Mouse (Mus musculus): Measurements from ENCODE around the gene Zbtb16. TPM values are rescaled to one million over a fixed set of nuclear protein-coding genes. Genes with fewer than 3 reads are reported as not detected.

Zbtb16 gene
- polyA plus RNA-seq, 1 experiment from 2014 or later, result 6.0 TPM

GRCm38 (mm10) chr9:48761732-48762637, 74.0 kb downstream of the Zbtb16 start:
- H3K27ac ChIP-seq (replicated peaks; ENCODE audit: low read depth, low read length), result no peak overlapping the region
- no peak for ATAC-seq (ENCODE audit: low FRiP score, low TSS enrichment)
- no peaks in the 10 kb centered on the region for H3K9me3 ChIP-seq (ENCODE audit: control insufficient read depth, low read length)
- no peak overlapping the region for H3K4me3 ChIP-seq (replicated peaks; ENCODE audit: low read depth, low read length)
- H3K4me1 ChIP-seq (ENCODE audit: control insufficient read depth, insufficient read depth, low read length), result peaks cover 10% of the 10 kb centered on the region
- DNase-seq, result no peak
- no peaks in the 10 kb centered on the region for H3K27me3 ChIP-seq (ENCODE audit: control insufficient read depth, insufficient read depth, low read length)
- no peaks in the 10 kb centered on the region for H3K36me3 ChIP-seq (ENCODE audit: control insufficient read depth, insufficient read depth, low read length)
- no peak overlapping the region for H3K4me2 ChIP-seq (ENCODE audit: low read length)
- H3K9ac ChIP-seq (replicated peaks; ENCODE audit: low read length), result no peak overlapping the region
- 89% methylated on average over 14 of the region's 14 CpGs for WGBS

DNA sequence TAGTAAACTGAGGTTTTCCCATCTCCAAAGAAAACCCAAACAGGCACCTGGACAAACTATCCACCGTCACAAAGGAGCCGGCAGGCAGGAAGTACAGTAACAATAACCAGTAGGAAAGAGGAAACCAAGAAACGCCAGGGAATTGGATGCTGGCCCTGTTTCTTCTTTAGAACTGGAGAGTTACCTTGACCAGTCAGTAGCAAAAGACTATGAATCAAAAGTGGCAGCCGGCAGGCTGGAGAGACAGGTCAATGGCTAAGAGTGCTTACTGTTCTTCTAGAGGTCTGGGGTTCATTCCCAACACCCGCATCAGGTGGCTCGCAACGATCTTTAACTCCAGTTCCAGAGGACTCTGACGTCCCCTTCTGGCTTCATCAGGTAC, 74.9 kb downstream of the Zbtb16 start:
- WGBS, result 85% methylated on average over 8 of the region's 8 CpGs

GRCm38 (mm10) chr9:48760449-48761174, 75.4 kb downstream of the Zbtb16 start:
- DNase-seq, result peak; percentile 72
- ATAC-seq (ENCODE audit: low FRiP score, low TSS enrichment), result no peak
- Histone ChIP-seq H3K36me3 (ENCODE audit: control insufficient read depth, insufficient read depth, low read length) (no peaks in the 10 kb centered on the region), H3K27me3 (ENCODE audit: control insufficient read depth, insufficient read depth, low read length) (no peaks in the 10 kb centered on the region), H3K9ac (replicated peaks; ENCODE audit: low read length) (no peak overlapping the region), H3K4me3 (replicated peaks; ENCODE audit: low read depth, low read length) (no peak overlapping the region), H3K27ac (replicated peaks; ENCODE audit: low read depth, low read length) (peak overlapping the region; percentile 46), H3K9me3 (ENCODE audit: control insufficient read depth, low read length) (no peaks in the 10 kb centered on the region), H3K4me2 (ENCODE audit: low read length) (no peak overlapping the region), H3K4me1 (ENCODE audit: control insufficient read depth, insufficient read depth, low read length) (peaks cover 23% of the 10 kb centered on the region)
- WGBS, result 59% methylated on average over 13 of the region's 13 CpGs

More for the DNA sequence above, 74.9 kb downstream of the Zbtb16 start:
- Histone ChIP-seq H3K4me2 (ENCODE audit: low read length) (no peak overlapping the region), H3K4me3 (replicated peaks; ENCODE audit: low read depth, low read length) (no peak overlapping the region), H3K36me3 (ENCODE audit: control insufficient read depth, insufficient read depth, low read length) (no peaks in the 10 kb centered on the region), H3K4me1 (ENCODE audit: control insufficient read depth, insufficient read depth, low read length) (peaks cover 18% of the 10 kb centered on the region), H3K27ac (replicated peaks; ENCODE audit: low read depth, low read length) (peak overlapping the region; percentile 46; the same call in 1 of the 2 replicates), H3K9me3 (ENCODE audit: control insufficient read depth, low read length) (no peaks in the 10 kb centered on the region), H3K9ac (replicated peaks; ENCODE audit: low read length) (no peak overlapping the region), H3K27me3 (ENCODE audit: control insufficient read depth, insufficient read depth, low read length) (no peaks in the 10 kb centered on the region)
- DNase-seq (no peak), ATAC-seq (ENCODE audit: low FRiP score, low TSS enrichment) (no peak)

DNA sequence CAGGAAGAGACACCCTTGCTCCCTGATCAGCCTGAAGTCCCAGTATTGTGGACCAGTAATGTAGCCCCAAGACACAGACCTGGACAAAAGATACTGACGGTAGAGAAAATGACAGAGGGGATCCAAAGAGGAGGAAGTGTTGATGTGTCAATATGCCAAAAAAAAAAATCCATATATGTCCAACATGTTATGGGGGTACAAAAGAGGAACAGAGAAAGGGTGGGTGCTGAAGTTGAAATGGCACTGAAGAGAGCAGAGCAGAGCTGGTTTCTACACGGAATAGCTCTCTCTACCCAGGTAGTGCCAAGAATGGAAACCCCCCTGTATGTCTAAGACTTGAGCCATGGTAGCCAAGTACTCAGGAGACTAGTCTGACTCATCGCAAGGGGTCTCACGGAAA, 76.9 kb downstream of the Zbtb16 start:
- Histone ChIP-seq H3K27me3 (ENCODE audit: control insufficient read depth, insufficient read depth, low read length) (no peaks in the 10 kb centered on the region), H3K9me3 (ENCODE audit: control insufficient read depth, low read length) (no peaks in the 10 kb centered on the region), H3K36me3 (ENCODE audit: control insufficient read depth, insufficient read depth, low read length) (no peaks in the 10 kb centered on the region), H3K4me1 (ENCODE audit: control insufficient read depth, insufficient read depth, low read length) (peaks cover 26% of the 10 kb centered on the region), H3K4me3 (replicated peaks; ENCODE audit: low read depth, low read length) (no peak overlapping the region), H3K27ac (replicated peaks; ENCODE audit: low read depth, low read length) (no peak overlapping the region), H3K9ac (replicated peaks; ENCODE audit: low read length) (no peak overlapping the region), H3K4me2 (ENCODE audit: low read length) (no peak overlapping the region)
- DNase-seq, result no peak
- WGBS, result 91% methylated on average over 4 of the region's 4 CpGs
- ATAC-seq (ENCODE audit: low FRiP score, low TSS enrichment), result no peak

- DNase-seq (no peak), ATAC-seq (ENCODE audit: low FRiP score, low TSS enrichment) (no peak)
- Histone ChIP-seq H3K4me2 (ENCODE audit: low read length) (no peak overlapping the region), H3K36me3 (ENCODE audit: control insufficient read depth, insufficient read depth, low read length) (no peaks in the 10 kb centered on the region), H3K27me3 (ENCODE audit: control insufficient read depth, insufficient read depth, low read length) (no peaks in the 10 kb centered on the region), H3K4me3 (replicated peaks; ENCODE audit: low read depth, low read length) (no peak overlapping the region), H3K4me1 (ENCODE audit: control insufficient read depth, insufficient read depth, low read length) (peaks cover 26% of the 10 kb centered on the region), H3K9ac (replicated peaks; ENCODE audit: low read length) (no peak overlapping the region), H3K9me3 (ENCODE audit: control insufficient read depth, low read length) (no peaks in the 10 kb centered on the region), H3K27ac (replicated peaks; ENCODE audit: low read depth, low read length) (no peak overlapping the region)
- 63% methylated on average over 13 of the region's 13 CpGs for WGBS
Observed at GRCm38 (mm10) chr9:48757650-48758580, 78.1 kb downstream of the Zbtb16 start.

- Histone ChIP-seq H3K9ac (replicated peaks; ENCODE audit: low read length) (no peak overlapping the region; the same call in 1 of the 2 replicates), H3K27ac (replicated peaks; ENCODE audit: low read depth, low read length) (peak overlapping the region; percentile 53), H3K36me3 (ENCODE audit: control insufficient read depth, insufficient read depth, low read length) (no peaks in the 10 kb centered on the region), H3K4me1 (ENCODE audit: control insufficient read depth, insufficient read depth, low read length) (peaks cover 34% of the 10 kb centered on the region), H3K9me3 (ENCODE audit: control insufficient read depth, low read length) (no peaks in the 10 kb centered on the region), H3K4me3 (replicated peaks; ENCODE audit: low read depth, low read length) (no peak overlapping the region), H3K27me3 (ENCODE audit: control insufficient read depth, insufficient read depth, low read length) (no peaks in the 10 kb centered on the region), H3K4me2 (ENCODE audit: low read length) (no peak overlapping the region)
- WGBS, result 13% methylated on average over 10 of the region's 10 CpGs
- peak; percentile 68; the same call in 1 of the 2 replicates for ATAC-seq (ENCODE audit: low FRiP score, low TSS enrichment)
- DNase-seq, result peak; percentile 69
Observed at GRCm38 (mm10) chr9:48756261-48756812, 79.7 kb downstream of the Zbtb16 start.

DNA sequence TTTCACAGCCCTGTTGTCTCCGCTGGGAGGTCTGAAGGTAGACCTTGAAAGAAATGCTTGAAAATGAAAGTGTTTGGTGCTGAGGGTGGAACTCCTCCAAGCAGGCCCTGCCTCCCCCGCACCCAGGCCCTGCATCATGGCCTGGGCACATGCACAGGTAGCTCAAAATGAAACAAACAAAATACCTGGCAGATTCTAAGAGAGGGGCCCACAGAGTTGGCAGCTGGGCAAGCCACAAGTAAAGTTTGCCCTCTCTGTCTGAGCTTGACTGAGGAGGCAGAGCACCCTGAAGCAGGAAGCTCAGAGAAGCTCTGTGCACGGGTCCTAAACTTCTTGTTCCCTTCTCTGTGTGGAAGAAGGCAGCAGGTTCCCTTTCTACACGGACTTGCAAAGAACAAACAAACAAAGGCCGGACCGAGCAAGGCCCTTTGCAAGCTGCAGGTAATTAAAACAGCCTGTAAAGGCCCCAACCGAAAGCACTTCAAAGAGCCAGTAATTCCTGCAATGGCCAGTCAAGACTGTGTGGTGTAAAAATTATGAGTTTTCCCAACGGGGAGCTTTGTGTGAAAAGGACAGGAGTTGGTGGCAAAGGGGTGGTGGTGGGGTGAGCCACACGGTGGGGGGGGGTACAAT, 80.5 kb downstream of the Zbtb16 start:
- H3K4me3 ChIP-seq (replicated peaks; ENCODE audit: low read depth, low read length), result no peak overlapping the region
- H3K36me3 ChIP-seq (ENCODE audit: control insufficient read depth, insufficient read depth, low read length), result no peaks in the 10 kb centered on the region
- peak; percentile 42 for DNase-seq
- H3K27ac ChIP-seq (replicated peaks; ENCODE audit: low read depth, low read length), result peak overlapping the region; percentile 53
- no peak for ATAC-seq (ENCODE audit: low FRiP score, low TSS enrichment)
- H3K4me2 ChIP-seq (ENCODE audit: low read length), result no peak overlapping the region
- H3K27me3 ChIP-seq (ENCODE audit: control insufficient read depth, insufficient read depth, low read length), result no peaks in the 10 kb centered on the region
- H3K4me1 ChIP-seq (ENCODE audit: control insufficient read depth, insufficient read depth, low read length), result peaks cover 28% of the 10 kb centered on the region
- no peak overlapping the region for H3K9ac ChIP-seq (replicated peaks; ENCODE audit: low read length)
- whole genome bisulfite sequencing, result 45% methylated on average over 9 of the region's 9 CpGs
- no peaks in the 10 kb centered on the region for H3K9me3 ChIP-seq (ENCODE audit: control insufficient read depth, low read length)

DNA sequence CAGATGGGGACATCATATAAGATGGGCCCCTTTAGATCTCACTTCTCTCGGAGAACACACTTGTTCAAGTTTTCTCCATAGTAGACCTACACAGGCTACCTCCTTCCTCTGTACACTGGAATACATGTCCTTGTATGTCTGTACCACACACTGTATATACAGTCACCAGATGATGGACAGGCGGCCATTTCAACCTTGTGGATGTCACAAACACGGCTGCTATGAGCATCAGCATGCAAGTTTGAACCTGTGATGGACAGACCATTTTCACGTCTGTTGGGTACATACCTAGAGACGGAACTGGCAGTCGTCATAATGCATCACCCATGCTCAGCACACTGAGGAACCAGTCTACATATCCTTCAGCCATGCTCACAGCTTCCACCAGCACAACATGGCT, 81.6 kb downstream of the Zbtb16 start:
- DNase-seq (no peak), ATAC-seq (ENCODE audit: low FRiP score, low TSS enrichment) (no peak)
- Histone ChIP-seq H3K4me3 (replicated peaks; ENCODE audit: low read depth, low read length) (no peak overlapping the region), H3K36me3 (ENCODE audit: control insufficient read depth, insufficient read depth, low read length) (no peaks in the 10 kb centered on the region), H3K27me3 (ENCODE audit: control insufficient read depth, insufficient read depth, low read length) (no peaks in the 10 kb centered on the region), H3K9ac (replicated peaks; ENCODE audit: low read length) (no peak overlapping the region), H3K4me1 (ENCODE audit: control insufficient read depth, insufficient read depth, low read length) (peaks cover 23% of the 10 kb centered on the region), H3K4me2 (ENCODE audit: low read length) (no peak overlapping the region), H3K9me3 (ENCODE audit: control insufficient read depth, low read length) (no peaks in the 10 kb centered on the region), H3K27ac (replicated peaks; ENCODE audit: low read depth, low read length) (no peak overlapping the region)
- WGBS, result 95% methylated on average over 6 of the region's 6 CpGs
